ENCODE assay signal across 8 mouse cellular contexts in genomic region chr6:115360776-115361605, GRCm38 (mm10). TPM values are rescaled to one million over a fixed set of nuclear protein-coding genes. Genes with fewer than 3 reads are reported as not detected.
DNase-seq lines count a peak whose midpoint lies in the region; ATAC-seq and TF ChIP-seq lines count a peak whose summit lies in the region.

Gene Pparg, plus strand, starts transcription at chr6:115360951.

- peak within 1 kb of the TSS; percentile 99 for H3K4me2 ChIP-seq in forebrain, postnatal 0 days (ENCODE audit: low read depth)

- 4% methylated on average over 76 of the region's 76 CpGs for WGBS in forebrain, postnatal 0 days

- no peak within 1 kb of the TSS for H3K27ac ChIP-seq in forebrain, postnatal 0 days (ENCODE audit: low read depth, low read length)

- ATAC-seq in forebrain, postnatal 0 days, result peak; percentile 54

- peak; percentile 62 for DNase-seq in Muller cell, postnatal 12 days (ENCODE audit: inconsistent ontology term)
- peak; percentile 34 for DNase-seq in cerebellum, adult 11-12 months
- DNase-seq in forebrain, postnatal 0 days, result peak; percentile 34
- peak; percentile 67 to 75 for DNase-seq in heart, postnatal 14 days
- peak; percentile 7 to 26 for DNase-seq in layer of hippocampus, postnatal 25 days (ENCODE audit: extremely low spot score in 1 of 2, low spot score in 1 of 2)
- DNase-seq in lung, postnatal 14 days, result peak; percentile 49
- DNase-seq in retina, embryonic 14.5 days (ENCODE audit: low spot score), result peak; percentile 54
- DNase-seq in urinary bladder, postnatal 4 days (ENCODE audit: low spot score in 2 of 2), result peak; percentile 57 to 61

- H3K9ac ChIP-seq in forebrain, postnatal 0 days, result peak within 1 kb of the TSS; percentile 44

- 0 out of 2 replicates have a peak, but pooled peaks cover 6% of the 10 kb centered on the region for H3K4me1 ChIP-seq in forebrain, postnatal 0 days (ENCODE audit: insufficient read depth)

- intact Hi-C loops in heart, postnatal 14 days (cut with DNase I), result loop anchor here (2.0 to 10.0 kb wide), 3 partner anchors 90 to 186 kb away; no protein-coding TSS in a partner anchor

- H3K9me3 ChIP-seq in forebrain, postnatal 0 days (ENCODE audit: low read length), result 0 out of 2 replicates have a peak, but pooled peaks cover 4% of the 10 kb centered on the region

- H3K36me3 ChIP-seq in forebrain, postnatal 0 days (ENCODE audit: insufficient read depth), result no peaks in the 10 kb centered on the region

- 0 out of 2 replicates have a peak, but pooled peaks cover 12% of the 10 kb centered on the region for H3K27me3 ChIP-seq in forebrain, postnatal 0 days (ENCODE audit: insufficient read depth, low read length)

- peak within 1 kb of the TSS; percentile 53 for H3K4me3 ChIP-seq in forebrain, postnatal 0 days (ENCODE audit: low read depth, low read length)

- 0 out of 2 replicates have a peak, but pooled peaks have one; percentile 3 for TF ChIP-seq CTCF in forebrain, postnatal 0 days (IDR thresholded peaks at IDR 0.05; ENCODE audit: low read depth)

RNA-seq across cellular contexts. Expression of gene Pparg, which starts in this region (rescaled TPM):
- 0.52 and 0.77 TPM in 2 replicates for total RNA-seq in forebrain, postnatal 0 days (2014; rRNA removed)
- polyA plus RNA-seq in forebrain, postnatal 0 days (2015; fragmentation: Nextera tagmentation; extraction: Ambion mirVana), result 0.13 and 0.30 TPM in 2 replicates
- 10 to 100 TPM; 14.1 to 21.6 TPM for total RNA-seq in heart, postnatal 14 days (2021)
- total RNA-seq in layer of hippocampus, postnatal 25 days (2021), result 1 to 10 TPM; 1.1 to 1.2 TPM

Comparison
In these comparisons a context has a peak if more than half of its experiments do, and no peak if none do; other contexts are left out.
1. Peak in DNase-seq, ATAC-seq, H3K4me3 ChIP-seq, H3K9ac ChIP-seq and H3K4me2 ChIP-seq in forebrain, postnatal 0 days; RNA of the gene not detected or under 1 TPM.
2. DNase-seq: peak in every context shown above with its lines; median percentile 71 in heart, postnatal 14 days; 62 in Muller cell, postnatal 12 days; 59 in urinary bladder, postnatal 4 days; 54 in retina, embryonic 14.5 days; 49 in lung, postnatal 14 days; 34 in cerebellum, adult 11-12 months; 34 in forebrain, postnatal 0 days; 16 in layer of hippocampus, postnatal 25 days.